Mouse (Mus musculus): ENCODE measurements around the gene Atxn7l2.

GRCm38 (mm10) chr3:108211845-108212244 lies 1.1 kb upstream of the Atxn7l2 start:
- TF ChIP-seq CTCF (IDR thresholded peaks at IDR 0.05; ENCODE audit: control insufficient read depth, insufficient read depth, low read length) (no peak), POLR2A (IDR thresholded peaks at IDR 0.05; ENCODE audit: borderline replicate concordance, control insufficient read depth, low read depth, low read length) (no peak)

Data from bone marrow, adult 2 months (tissue).